Mouse (Mus musculus) heart, embryonic 13.5 days (tissue): ENCODE results near the gene Siglecf. TPM values are rescaled to one million over a fixed set of nuclear protein-coding genes. Genes with fewer than 3 reads are reported as not detected.

Experiments used
- ATAC-seq: fragments of 200-750 bp; cut with Nextera tagmentation; 2 replicates; pipeline ENCODE4 v1.8.0; 2017; ENCODE audit warnings: moderate TSS enrichment; ENCODE audit not compliant: insufficient number of reproducible peaks, low FRiP score, low TSS enrichment; ENCODE audit errors: extremely low read depth
- H3K27ac ChIP-seq: fragments of 300-500 bp; sonication (generic); replicated peaks from 2 replicates; pipeline ENCODE4 v1.5.1; 2015; ENCODE audit warnings: moderate library complexity, mild to moderate bottlenecking, inconsistent platforms
- H3K27me3 ChIP-seq: fragments of 300-500 bp; sonication (generic); replicated peaks from 2 replicates; pipeline ENCODE4 v1.6.1; 2015; ENCODE audit warnings: mild to moderate bottlenecking, inconsistent platforms
- H3K36me3 ChIP-seq: fragments of 300-500 bp; sonication (generic); 2 replicates; pipeline ENCODE4 v1.6.1; 2015; ENCODE audit warnings: mild to moderate bottlenecking, inconsistent platforms
- H3K4me1 ChIP-seq: fragments of 300-500 bp; sonication (generic); 2 replicates; pipeline ENCODE4 v1.6.1; 2015; ENCODE audit warnings: inconsistent platforms
- H3K4me2 ChIP-seq: fragments of 300-500 bp; sonication (generic); 2 replicates; pipeline ENCODE4 v1.6.1; 2015; ENCODE audit warnings: inconsistent platforms, mild to moderate bottlenecking, moderate library complexity
- H3K4me3 ChIP-seq: fragments of 300-500 bp; sonication (generic); 2 replicates; pipeline ENCODE4 v1.5.1; 2015; ENCODE audit warnings: moderate library complexity, mild to moderate bottlenecking, inconsistent platforms
- H3K9ac ChIP-seq: fragments of 300-500 bp; sonication (generic); 2 replicates; pipeline ENCODE4 v1.6.1; 2015; ENCODE audit warnings: inconsistent platforms, mild to moderate bottlenecking, moderate library complexity
- H3K9me3 ChIP-seq: fragments of 300-500 bp; sonication (generic); 2 replicates; pipeline ENCODE4 v1.6.1; 2016; ENCODE audit warnings: inconsistent platforms
- WGBS: fragments of 180-500 bp; shearing (Covaris S2); methylation state at CpG from one replicate; pipeline ENCODE4 v1.1.7; 2015; ENCODE audit warnings: mixed read lengths; 5-methylcytosine and 5-hydroxymethylcytosine counted together
- polyA plus RNA-seq: library from polyadenylated mRNA; unstranded; fragments of >200 nt; fragmentation: Nextera tagmentation; extraction: Ambion mirVana; gene quantifications from 2 replicates; pipeline ENCODE4 v1.2.1, GENCODE M21; 2015

Gene Siglecf
- polyA plus RNA-seq, 1 experiment from 2014 or later, result not detected

- no peaks in the 10 kb centered on the region for H3K27me3 ChIP-seq
- H3K4me3 ChIP-seq, result no peak overlapping the region
- H3K36me3 ChIP-seq, result no peaks in the 10 kb centered on the region
- H3K9me3 ChIP-seq, result no peaks in the 10 kb centered on the region
- no peak overlapping the region for H3K4me2 ChIP-seq
- no peak for ATAC-seq
- 69% methylated on average over 8 of the region's 8 CpGs for WGBS
- no peak overlapping the region for H3K9ac ChIP-seq
- H3K27ac ChIP-seq, result no peak overlapping the region
- H3K4me1 ChIP-seq, result no peaks in the 10 kb centered on the region
These were observed 41.4 kb downstream of the Siglecf start for GRCm38 (mm10) chr7:43392349-43393121.

- H3K4me3 ChIP-seq, result no peak overlapping the region
- ATAC-seq, result no peak
- no peak overlapping the region for H3K4me2 ChIP-seq
- WGBS, result 81% methylated on average over 2 of the region's 2 CpGs
- no peaks in the 10 kb centered on the region for H3K27me3 ChIP-seq
- H3K9me3 ChIP-seq, result no peaks in the 10 kb centered on the region
- H3K9ac ChIP-seq, result no peak overlapping the region
- no peaks in the 10 kb centered on the region for H3K4me1 ChIP-seq
- H3K36me3 ChIP-seq, result no peaks in the 10 kb centered on the region
- H3K27ac ChIP-seq, result no peak overlapping the region
These were observed 48.4 kb downstream of the Siglecf start for GRCm38 (mm10) chr7:43399501-43399900.

- Histone ChIP-seq H3K4me1 (no peaks in the 10 kb centered on the region), H3K27me3 (no peaks in the 10 kb centered on the region), H3K27ac (no peak overlapping the region), H3K9ac (no peak overlapping the region), H3K4me3 (no peak overlapping the region), H3K9me3 (no peaks in the 10 kb centered on the region), H3K36me3 (no peaks in the 10 kb centered on the region), H3K4me2 (no peak overlapping the region)
- WGBS, result 31% methylated on average over 2 of the region's 2 CpGs
- no peak for ATAC-seq
These were observed 51.6 kb downstream of the Siglecf start for GRCm38 (mm10) chr7:43402718-43403117.

- Histone ChIP-seq H3K27me3 (no peaks in the 10 kb centered on the region), H3K4me3 (no peak overlapping the region), H3K4me2 (no peak overlapping the region), H3K4me1 (no peaks in the 10 kb centered on the region), H3K36me3 (no peaks in the 10 kb centered on the region), H3K9ac (no peak overlapping the region), H3K9me3 (no peaks in the 10 kb centered on the region), H3K27ac (no peak overlapping the region)
- WGBS, result 81% methylated on average over 3 of the region's 3 CpGs
- no peak for ATAC-seq
These were observed 56.4 kb downstream of the Siglecf start for GRCm38 (mm10) chr7:43407573-43407972.

GRCm38 (mm10) chr7:43408131-43408553, 57.0 kb downstream of the Siglecf start, which contains the start of gene Siglecg:
Gene Siglecg (plus strand): TSS chr7:43408204.
- WGBS, result 86% methylated on average over 4 of the region's 4 CpGs
- Histone ChIP-seq H3K36me3 (no peaks in the 10 kb centered on the region), H3K9me3 (no peaks in the 10 kb centered on the region), H3K4me2 (no peak within 1 kb of the TSS), H3K27me3 (no peaks in the 10 kb centered on the region), H3K4me3 (no peak within 1 kb of the TSS), H3K27ac (no peak within 1 kb of the TSS), H3K9ac (no peak within 1 kb of the TSS), H3K4me1 (no peaks in the 10 kb centered on the region)
- no peak for ATAC-seq

- WGBS, result 64% methylated on average over 3 of the region's 3 CpGs
- no peaks in the 10 kb centered on the region for H3K4me1 ChIP-seq
- ATAC-seq, result no peak
- no peaks in the 10 kb centered on the region for H3K9me3 ChIP-seq
- no peak overlapping the region for H3K4me2 ChIP-seq
- no peak overlapping the region for H3K4me3 ChIP-seq
- H3K27me3 ChIP-seq, result no peaks in the 10 kb centered on the region
- H3K9ac ChIP-seq, result no peak overlapping the region
- H3K36me3 ChIP-seq, result no peaks in the 10 kb centered on the region
- H3K27ac ChIP-seq, result no peak overlapping the region
These were observed 57.9 kb downstream of the Siglecf start for GRCm38 (mm10) chr7:43409084-43409483.

Other genes starting within 250 kb of the Siglecf start
- not detected in 2 replicates for gene Zfp936, start 237.1 kb upstream of the Siglecf start, polyA plus RNA-seq
- 8.2 and 8.8 TPM in 2 replicates for gene Zfp715, start 38.0 kb upstream of the Siglecf start, polyA plus RNA-seq
- 0.08 and 0.19 TPM in 2 replicates for gene Siglecg, start 56.9 kb downstream of the Siglecf start, polyA plus RNA-seq
- 0.34 TPM in 1 of 2 replicates, not detected in the other for gene Lim2, start 76.3 kb downstream of the Siglecf start, polyA plus RNA-seq
- gene Nkg7, start 85.7 kb downstream of the Siglecf start, polyA plus RNA-seq, result 0.85 and 1.4 TPM in 2 replicates
- gene Cldnd2, start 89.4 kb downstream of the Siglecf start, polyA plus RNA-seq, result not detected in 2 replicates
- 513 and 605 TPM in 2 replicates for gene Etfb, start 92.7 kb downstream of the Siglecf start, polyA plus RNA-seq
- 0.32 and 0.33 TPM in 2 replicates for gene Gm45233, start 92.8 kb downstream of the Siglecf start, polyA plus RNA-seq
- gene Vsig10l, start 111.8 kb downstream of the Siglecf start, polyA plus RNA-seq, result 2.2 and 2.8 TPM in 2 replicates
- gene Iglon5, start 138.7 kb downstream of the Siglecf start, polyA plus RNA-seq, result 0.09 and 0.12 TPM in 2 replicates
- gene 4931406B18Rik, start 154.6 kb downstream of the Siglecf start, polyA plus RNA-seq, result not detected in 2 replicates
- gene Cd33, start 193.1 kb downstream of the Siglecf start, polyA plus RNA-seq, result 0.68 and 1.1 TPM in 2 replicates
- gene Zfp658, start 210.9 kb downstream of the Siglecf start, polyA plus RNA-seq, result 1.2 and 1.3 TPM in 2 replicates
- gene Zfp719, start 228.3 kb downstream of the Siglecf start, polyA plus RNA-seq, result 7.0 TPM in 2 replicates